Mouse (Mus musculus) kidney, postnatal 25 days (tissue): ENCODE measurements around the gene Hist1h3a.
"Not testable (repeated sequence)": the region's sequence is repeated elsewhere in the genome, so short reads cannot be mapped to it uniquely, and the experiment has no call there.

Experiments used
- DNase-seq, 2 experiments: peaks; one replicate each; pipeline ENCODE4 v3.0.0; 2021; ENCODE audit warnings: mixed read lengths in 2 of 2

The Hist1h3a gene

DNA sequence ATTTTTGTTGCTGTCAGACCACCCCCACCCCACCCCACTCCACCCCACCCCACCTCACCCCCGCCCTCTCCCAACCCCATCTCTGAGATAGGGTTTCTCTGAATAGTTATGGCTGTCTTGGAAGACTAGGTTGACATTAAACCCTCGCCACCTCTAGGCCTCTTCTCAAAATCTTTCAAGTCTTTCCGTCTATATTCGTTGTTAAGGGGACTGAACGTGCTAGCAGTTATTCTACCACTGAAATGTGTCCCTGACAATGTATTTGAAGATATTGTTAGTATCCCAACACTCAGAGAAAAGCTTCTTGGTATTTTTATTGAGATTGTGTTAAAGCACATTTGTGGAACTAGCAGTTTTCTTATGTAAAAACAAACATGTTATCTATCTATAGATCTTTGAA is 21.3 kb downstream of the Hist1h3a start:
- no peak for DNase-seq

DNA sequence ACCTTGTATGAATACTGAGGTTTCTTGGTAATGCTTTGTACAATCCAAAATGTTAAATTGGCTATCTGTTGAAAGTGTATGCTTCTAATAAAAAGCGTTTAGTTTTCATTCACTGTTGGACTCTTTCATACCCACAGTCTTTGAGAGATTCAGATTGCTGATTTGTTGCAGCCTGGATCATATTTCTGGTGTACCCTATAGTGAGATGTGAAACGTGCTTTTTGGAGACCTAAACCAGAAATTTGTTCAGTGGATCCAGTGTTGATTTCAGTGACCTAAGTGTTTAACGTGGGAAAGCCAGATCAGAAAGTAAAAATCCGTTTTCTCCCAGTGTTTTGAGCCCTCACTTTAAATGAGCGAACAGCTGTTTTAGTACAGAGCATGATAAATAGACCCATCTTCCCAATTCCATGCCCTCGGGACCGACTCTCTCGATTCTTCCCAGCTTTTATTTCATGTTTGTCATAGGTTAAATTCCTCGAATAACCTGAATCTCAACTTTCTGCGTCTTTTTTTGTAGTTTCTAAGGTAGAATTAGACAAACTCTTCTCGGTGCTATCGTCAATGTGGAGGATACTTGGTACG is 21.8 kb downstream of the Hist1h3a start:
- no peak for DNase-seq

- DNase-seq = no peak
Measured at GRCm38 (mm10) chr13:23739922-23740252, 22.3 kb downstream of the Hist1h3a start.

GRCm38 (mm10) chr13:23739069-23739921 is 22.9 kb downstream of the Hist1h3a start:
- peak; percentile 96 to 98 for DNase-seq

DNA sequence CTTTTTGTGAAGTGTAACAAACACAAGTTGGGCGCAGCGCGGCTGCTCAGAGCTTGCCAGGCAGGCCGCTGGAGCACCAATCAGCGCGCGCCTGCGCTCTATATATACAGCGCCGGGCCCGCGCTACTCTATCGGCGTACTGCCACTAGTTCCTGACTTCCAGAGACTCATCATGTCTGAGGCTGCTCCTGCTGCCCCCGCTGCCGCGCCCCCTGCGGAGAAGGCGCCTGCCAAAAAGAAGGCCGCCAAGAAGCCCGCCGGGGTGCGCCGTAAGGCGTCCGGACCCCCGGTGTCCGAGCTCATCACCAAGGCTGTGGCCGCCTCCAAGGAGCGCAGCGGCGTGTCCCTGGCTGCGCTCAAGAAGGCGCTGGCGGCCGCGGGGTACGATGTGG is 23.5 kb downstream of the Hist1h3a start, which contains the start of gene Hist1h1c:
Gene Hist1h1c, plus strand, starts transcription at position 132 of the 392 bp plus-strand sequence.
- DNase-seq = peak; percentile 87 to 95

- DNase-seq = peak in 1 of 2 experiments; percentile 25
Measured at GRCm38 (mm10) chr13:23738041-23738440, 24.1 kb downstream of the Hist1h3a start.

GRCm38 (mm10) chr13:23737091-23737490 is 25.1 kb downstream of the Hist1h3a start:
- DNase-seq = no peak

GRCm38 (mm10) chr13:23732156-23732804 is 29.9 kb downstream of the Hist1h3a start:
- DNase-seq = peak in 1 of 2 experiments; percentile 51

- DNase-seq = peak; percentile 65 to 84
Measured at GRCm38 (mm10) chr13:23730479-23730878, 31.7 kb downstream of the Hist1h3a start.

- no peak for DNase-seq
Measured at GRCm38 (mm10) chr13:23729706-23730105, 32.5 kb downstream of the Hist1h3a start.

DNA sequence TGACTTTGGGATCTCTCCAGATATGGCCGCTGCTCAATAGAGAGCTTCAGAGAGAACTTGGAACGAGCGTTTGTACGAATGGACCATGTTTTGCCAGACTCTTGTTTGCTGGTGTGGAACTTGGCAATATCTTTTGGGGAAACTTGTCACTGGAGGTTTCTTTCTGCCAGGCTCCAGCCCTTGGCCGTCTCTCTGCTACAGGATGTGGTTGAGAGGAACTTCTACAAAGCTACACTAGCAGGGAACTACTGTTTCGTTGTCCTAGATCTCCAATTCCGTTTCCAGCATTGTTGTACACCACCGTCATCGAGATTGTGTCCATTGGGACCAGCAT is 33.0 kb downstream of the Hist1h3a start:
- no peak for DNase-seq

GRCm38 (mm10) chr13:23728472-23729191 is 33.6 kb downstream of the Hist1h3a start:
- DNase-seq = no peak

- no peak for DNase-seq
Measured at GRCm38 (mm10) chr13:23725213-23725612, 37.0 kb downstream of the Hist1h3a start.

DNA sequence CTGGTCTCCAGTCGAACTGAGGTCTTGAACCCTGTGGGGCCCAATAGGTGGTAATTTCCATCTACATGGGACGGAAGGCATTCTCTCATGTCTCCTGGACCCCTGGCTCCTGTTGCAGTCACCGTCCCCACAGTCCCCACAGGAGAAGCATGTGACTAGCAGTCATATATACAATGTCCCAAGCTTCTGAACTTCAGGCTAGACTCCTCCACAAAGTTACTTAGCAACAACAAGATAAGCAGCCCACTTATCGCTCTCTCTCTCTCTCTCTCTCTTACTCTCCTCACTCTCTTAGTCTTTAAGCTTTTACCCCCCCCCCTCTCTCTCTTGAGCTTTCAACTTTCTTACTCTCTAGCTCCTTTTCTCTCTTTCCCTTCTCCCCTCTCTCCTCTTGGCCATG is 37.9 kb downstream of the Hist1h3a start:
- no peak for DNase-seq

GRCm38 (mm10) chr13:23717593-23718245 is 44.5 kb downstream of the Hist1h3a start:
- not testable (repeated sequence) for DNase-seq

DNA sequence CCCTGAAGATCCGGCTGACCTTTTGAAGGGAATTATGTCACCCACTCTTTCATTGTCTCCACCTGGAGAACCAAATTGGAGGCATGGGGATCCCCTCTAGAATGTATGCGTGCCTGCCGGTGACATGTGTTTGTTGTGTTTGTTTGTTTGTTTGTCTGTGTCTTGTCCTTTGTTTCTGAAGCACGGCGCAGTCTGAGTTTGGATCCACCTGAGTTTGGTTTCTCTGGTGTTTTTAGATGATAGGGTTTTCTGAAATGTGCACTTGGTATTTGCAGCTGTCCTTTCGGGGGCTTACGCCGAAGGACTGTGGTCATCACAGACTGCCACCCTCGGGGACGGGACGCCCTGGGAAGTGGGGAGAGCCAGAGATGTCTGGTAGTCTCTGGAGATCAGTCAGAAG is 45.0 kb downstream of the Hist1h3a start:
- no peak for DNase-seq

- DNase-seq = no peak
Measured at GRCm38 (mm10) chr13:23716261-23717042, 45.7 kb downstream of the Hist1h3a start.
